Mouse (Mus musculus) cerebellum, adult (tissue): ENCODE results near the gene Fam49a.
"Not testable (repeated sequence)": the region's sequence is repeated elsewhere in the genome, so short reads cannot be mapped to it uniquely, and the experiment has no call there.

Experiments used
- ATAC-seq: cut with Nextera tagmentation; 2 replicates; pipeline ENCODE4 v1.9.2; 2017; ENCODE audit warnings: mild to moderate bottlenecking, moderate library complexity, mixed read lengths; ENCODE audit not compliant: insufficient number of reproducible peaks, low FRiP score, low TSS enrichment

Fam49a gene

GRCm38 (mm10) chr12:12261987-12262971 lies at the start of gene Fam49a:
Gene Fam49a, plus strand, starts transcription at chr12:12262139.
- peak; percentile 87 for ATAC-seq

- no peak for ATAC-seq
Observed at GRCm38 (mm10) chr12:12213536-12213935, 48.4 kb upstream of the Fam49a start.

GRCm38 (mm10) chr12:12218947-12219346 lies 43.0 kb upstream of the Fam49a start:
- no peak for ATAC-seq

GRCm38 (mm10) chr12:12220755-12221496 lies 41.0 kb upstream of the Fam49a start:
- ATAC-seq, result no peak

- no peak for ATAC-seq
Observed at GRCm38 (mm10) chr12:12222585-12223290, 39.2 kb upstream of the Fam49a start.

- no peak for ATAC-seq
Observed at GRCm38 (mm10) chr12:12223336-12223735, 38.6 kb upstream of the Fam49a start.

GRCm38 (mm10) chr12:12225706-12226105 lies 36.2 kb upstream of the Fam49a start:
- ATAC-seq, result no peak

- no peak for ATAC-seq
Observed at GRCm38 (mm10) chr12:12227594-12227993, 34.3 kb upstream of the Fam49a start.

GRCm38 (mm10) chr12:12230031-12230557 lies 31.8 kb upstream of the Fam49a start:
- no peak for ATAC-seq

GRCm38 (mm10) chr12:12232097-12232496 lies 29.8 kb upstream of the Fam49a start:
- ATAC-seq, result no peak

GRCm38 (mm10) chr12:12236978-12237377 lies 25.0 kb upstream of the Fam49a start:
- no peak for ATAC-seq

GRCm38 (mm10) chr12:12239502-12239901 lies 22.4 kb upstream of the Fam49a start:
- no peak for ATAC-seq

- no peak for ATAC-seq
Observed at GRCm38 (mm10) chr12:12243148-12243547, 18.8 kb upstream of the Fam49a start.

- not testable (repeated sequence) for ATAC-seq
Observed at GRCm38 (mm10) chr12:12247023-12247422, 14.9 kb upstream of the Fam49a start.

GRCm38 (mm10) chr12:12249521-12249920 lies 12.4 kb upstream of the Fam49a start:
- no peak for ATAC-seq

- no peak for ATAC-seq
Observed at GRCm38 (mm10) chr12:12253526-12253925, 8.4 kb upstream of the Fam49a start.

- ATAC-seq, result no peak
Observed at GRCm38 (mm10) chr12:12254139-12254538, 7.8 kb upstream of the Fam49a start.

- no peak for ATAC-seq
Observed at GRCm38 (mm10) chr12:12260979-12261960, 669 bp upstream of the Fam49a start.

GRCm38 (mm10) chr12:12263371-12263791 lies 1.4 kb downstream of the Fam49a start:
- peak; percentile 42; the same call in 1 of the 2 replicates for ATAC-seq
